Mouse (Mus musculus) forebrain, postnatal 0 days (tissue): ENCODE measurements around the gene Zp2. TPM values are rescaled to one million over a fixed set of nuclear protein-coding genes. Genes with fewer than 3 reads are reported as not detected.

Source experiments
- ATAC-seq: fragments of 200-750 bp; cut with Nextera tagmentation; 2 replicates; pipeline ENCODE4 v1.8.0; 2017; ENCODE audit warnings: mild to moderate bottlenecking, moderate library complexity
- DNase-seq: peaks from one replicate; pipeline ENCODE4 v3.0.0-alpha.2; 2015
- H3K27ac ChIP-seq: fragments of 300-500 bp; sonication (generic); 2 replicates; pipeline ENCODE4 v1.5.1; 2014; ENCODE audit warnings: low read depth, mild to moderate bottlenecking, antibody characterized with exemption, low read length, moderate library complexity, mixed read lengths
- H3K27me3 ChIP-seq: fragments of 300-500 bp; sonication (generic); 2 replicates; pipeline ENCODE4 v1.6.1; 2014; ENCODE audit warnings: mild to moderate bottlenecking, low read length, mixed read lengths; ENCODE audit not compliant: insufficient read depth
- H3K36me3 ChIP-seq: fragments of 300-500 bp; sonication (generic); 2 replicates; pipeline ENCODE4 v1.6.1; 2014; ENCODE audit warnings: mild to moderate bottlenecking, moderate library complexity; ENCODE audit not compliant: insufficient read depth
- H3K4me1 ChIP-seq: fragments of 300-500 bp; sonication (generic); 2 replicates; pipeline ENCODE4 v1.6.1; 2014; ENCODE audit warnings: antibody characterized with exemption; ENCODE audit not compliant: insufficient read depth
- H3K4me2 ChIP-seq: fragments of 300-500 bp; sonication (generic); 2 replicates; pipeline ENCODE4 v1.6.1; 2014; ENCODE audit warnings: low read depth, mild to moderate bottlenecking, moderate library complexity
- H3K4me3 ChIP-seq: fragments of 300-500 bp; sonication (generic); 2 replicates; pipeline ENCODE4 v1.5.1; 2014; ENCODE audit warnings: low read depth, low read length, mixed read lengths
- H3K9ac ChIP-seq: fragments of 300-500 bp; sonication (generic); 2 replicates; pipeline ENCODE4 v1.6.1; 2014; ENCODE audit warnings: mild to moderate bottlenecking
- H3K9me3 ChIP-seq: fragments of 300-500 bp; sonication (generic); 2 replicates; pipeline ENCODE4 v1.6.1; 2016; ENCODE audit warnings: low read length
- CTCF ChIP-seq: sonication (generic); IDR thresholded peaks from 2 replicates; pipeline ENCODE4 v1.5.1; 2016; ENCODE audit warnings: antibody characterized with exemption, control low read depth, low read depth
- whole genome bisulfite sequencing: fragments of 180-500 bp; shearing (Covaris S2); extraction: QIAGEN DNeasy Blood & Tissue Kit; methylation state at CpG from one replicate; pipeline ENCODE4 v1.1.7; 2014; 5-methylcytosine and 5-hydroxymethylcytosine counted together
- polyA plus RNA-seq: library from polyadenylated mRNA; unstranded; fragments of >200 nt; fragmentation: Nextera tagmentation; extraction: Ambion mirVana; gene quantifications from 2 replicates; pipeline ENCODE4 v1.2.1, GENCODE M21; 2015
- total RNA-seq: library from RNA; depleted of rRNA; stranded (reverse); fragments of >200 nt; gene quantifications from 2 replicates; pipeline ENCODE4 v1.2.3, GENCODE M21; 2014

The Zp2 gene
- total and polyA plus RNA-seq, 2 experiments from 2014 or later, result 0.19 TPM; not detected in 1

DNA sequence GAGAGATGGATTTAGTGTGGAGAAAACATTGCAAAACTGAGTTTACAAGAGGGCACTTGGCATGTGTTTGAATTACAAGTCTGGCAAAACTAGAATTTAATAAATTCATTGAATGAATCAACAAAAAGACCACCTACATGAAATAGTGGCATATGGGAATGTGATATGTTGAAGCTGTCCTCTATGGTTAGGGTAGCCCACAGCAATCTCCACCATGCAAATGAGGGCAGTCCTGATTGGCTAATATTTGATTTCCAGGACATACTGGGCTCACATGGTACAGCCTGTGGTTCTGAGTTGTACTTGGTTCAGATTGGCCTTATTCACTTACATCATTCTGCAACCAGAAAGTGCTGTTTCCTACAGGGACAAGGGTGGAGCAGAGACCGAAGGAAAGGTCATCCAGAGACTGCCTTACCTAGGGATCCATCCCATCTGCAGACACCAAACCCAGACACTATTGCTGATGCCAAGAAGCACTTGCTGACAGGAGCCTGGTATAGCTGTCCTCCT is 27.2 kb upstream of the Zp2 start:
- Histone ChIP-seq H3K9me3 (no peaks in the 10 kb centered on the region), H3K27me3 (no peaks in the 10 kb centered on the region), H3K4me1 (no peaks in the 10 kb centered on the region), H3K4me3 (no peak overlapping the region), H3K27ac (no peak overlapping the region), H3K4me2 (no peak overlapping the region), H3K36me3 (no peaks in the 10 kb centered on the region), H3K9ac (no peak overlapping the region)
- no peak for ATAC-seq
- 94% methylated on average over 1 of the region's 1 CpGs for WGBS
- no peak for TF ChIP-seq CTCF
- no peak for DNase-seq

DNA sequence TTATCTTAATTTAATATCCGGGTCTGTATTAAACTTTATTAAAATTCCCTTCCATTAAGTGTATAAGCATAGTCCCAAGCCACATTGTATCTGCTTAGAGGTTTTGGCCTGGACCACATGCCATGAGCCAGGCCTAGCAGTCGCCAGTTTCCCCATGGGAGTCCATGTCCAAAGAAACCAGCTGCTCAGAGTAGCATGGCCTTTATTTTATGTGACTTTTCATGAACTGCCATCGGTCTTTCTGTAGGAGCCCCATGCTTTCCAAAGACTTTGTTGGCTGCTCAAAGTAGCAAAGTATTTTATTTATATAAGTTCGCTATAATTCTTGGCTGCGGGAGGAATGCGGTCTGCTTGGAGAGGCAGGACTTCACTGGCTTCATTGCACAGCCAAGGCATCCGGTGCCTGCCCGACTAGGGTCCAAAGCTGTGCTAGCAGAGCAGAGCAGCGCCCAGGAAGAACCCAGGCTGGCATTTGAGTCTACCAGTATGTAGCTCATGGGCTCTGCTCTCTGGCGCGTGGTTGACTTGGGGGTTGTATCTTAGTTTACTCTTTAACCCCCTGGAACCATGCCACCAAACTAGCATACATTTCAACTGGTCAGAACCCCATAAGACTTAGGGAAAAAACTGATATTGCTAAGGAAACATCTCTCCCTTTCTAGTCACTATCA is 18.6 kb upstream of the Zp2 start:
- Histone ChIP-seq H3K9me3 (no peaks in the 10 kb centered on the region), H3K27me3 (no peaks in the 10 kb centered on the region), H3K4me1 (no peaks in the 10 kb centered on the region), H3K9ac (no peak overlapping the region), H3K27ac (no peak overlapping the region), H3K4me2 (no peak overlapping the region), H3K4me3 (no peak overlapping the region), H3K36me3 (no peaks in the 10 kb centered on the region)
- TF ChIP-seq CTCF, result no peak
- 92% methylated on average over 11 of the region's 11 CpGs for WGBS
- ATAC-seq (no peak), DNase-seq (no peak)

DNA sequence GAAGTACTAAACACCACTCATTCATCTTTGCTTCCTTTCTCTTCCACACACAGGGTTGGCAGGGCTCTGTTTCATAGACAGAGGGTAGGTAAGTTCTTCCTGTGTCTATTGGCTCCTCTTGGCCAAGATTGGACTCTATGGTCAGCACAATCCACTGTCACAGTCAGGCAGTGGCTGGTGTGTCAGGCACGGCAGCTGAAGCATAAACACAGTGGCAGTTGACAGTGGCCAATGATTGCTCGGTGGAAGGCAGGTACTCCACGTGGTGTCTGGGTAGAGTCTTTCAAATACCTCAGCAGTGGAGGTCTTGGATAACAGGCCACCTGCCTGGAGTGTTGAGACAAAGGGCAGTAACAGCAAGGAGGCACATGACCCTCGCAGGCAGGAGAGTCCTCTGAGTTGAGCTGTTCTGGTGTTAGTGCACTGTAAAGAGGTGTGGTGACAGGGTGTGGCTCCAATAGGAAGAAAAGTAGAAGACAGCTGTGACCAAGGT is 13.1 kb upstream of the Zp2 start:
- 14% methylated on average over 4 of the region's 4 CpGs for WGBS
- no peak overlapping the region for H3K4me2 ChIP-seq
- H3K36me3 ChIP-seq, result no peaks in the 10 kb centered on the region
- DNase-seq (no peak), ATAC-seq (peak; percentile 30)
- H3K9ac ChIP-seq, result no peak overlapping the region
- no peaks in the 10 kb centered on the region for H3K27me3 ChIP-seq
- peaks cover 11% of the 10 kb centered on the region for H3K4me1 ChIP-seq
- TF ChIP-seq CTCF, result no peak
- H3K4me3 ChIP-seq, result no peak overlapping the region
- no peaks in the 10 kb centered on the region for H3K9me3 ChIP-seq
- peak overlapping the region; percentile 42; the same call in 1 of the 2 replicates for H3K27ac ChIP-seq

DNA sequence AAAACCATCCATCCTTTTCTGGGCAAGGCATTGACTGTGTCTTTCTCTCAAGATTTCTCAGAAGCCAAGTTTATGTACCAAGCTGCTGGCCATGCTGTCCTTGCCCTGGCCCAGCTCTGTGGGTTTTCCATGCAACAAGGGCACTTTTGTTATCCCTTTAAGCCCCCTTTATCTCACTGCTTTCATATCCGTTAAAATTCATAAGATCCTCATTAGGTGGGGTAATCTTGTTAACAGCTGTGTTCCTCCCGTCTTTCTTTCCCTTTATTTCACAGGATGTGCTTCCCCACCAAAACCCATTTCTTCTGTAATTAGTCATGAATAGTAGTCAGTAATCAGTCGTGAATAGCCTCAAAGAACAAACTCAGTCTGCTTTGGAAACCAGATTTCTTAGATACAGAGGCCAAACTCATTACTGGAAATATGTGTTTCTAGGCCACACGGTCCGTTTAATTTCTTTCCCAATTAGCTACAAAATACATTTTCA is 12.5 kb upstream of the Zp2 start:
- no peak overlapping the region for H3K9ac ChIP-seq
- 9% methylated on average over 5 of the region's 5 CpGs for WGBS
- TF ChIP-seq CTCF, result no peak
- H3K27me3 ChIP-seq, result no peaks in the 10 kb centered on the region
- peak; percentile 71 for ATAC-seq
- DNase-seq, result peak; percentile 36
- H3K4me2 ChIP-seq, result no peak overlapping the region
- no peaks in the 10 kb centered on the region for H3K36me3 ChIP-seq
- peak overlapping the region; percentile 42; the same call in 1 of the 2 replicates for H3K27ac ChIP-seq
- peaks cover 11% of the 10 kb centered on the region for H3K4me1 ChIP-seq
- H3K9me3 ChIP-seq, result no peaks in the 10 kb centered on the region
- H3K4me3 ChIP-seq, result no peak overlapping the region

- H3K4me2 ChIP-seq, result no peak overlapping the region
- H3K9ac ChIP-seq, result no peak overlapping the region
- ATAC-seq, result peak; percentile 85
- H3K36me3 ChIP-seq, result no peaks in the 10 kb centered on the region
- no peak for TF ChIP-seq CTCF
- no peaks in the 10 kb centered on the region for H3K9me3 ChIP-seq
- peak overlapping the region; percentile 74 for H3K27ac ChIP-seq
- no peak overlapping the region for H3K4me3 ChIP-seq
- peaks cover 11% of the 10 kb centered on the region for H3K4me1 ChIP-seq
- H3K27me3 ChIP-seq, result no peaks in the 10 kb centered on the region
- WGBS, result 4% methylated on average over 2 of the region's 2 CpGs
- DNase-seq, result peak; percentile 69
These were observed 11.8 kb upstream of the Zp2 start for GRCm38 (mm10) chr7:120156841-120157409.

- TF ChIP-seq CTCF, result no peak
- no peak overlapping the region for H3K9ac ChIP-seq
- H3K4me3 ChIP-seq, result no peak overlapping the region
- H3K27ac ChIP-seq, result no peak overlapping the region
- no peaks in the 10 kb centered on the region for H3K9me3 ChIP-seq
- no peak overlapping the region for H3K4me2 ChIP-seq
- H3K27me3 ChIP-seq, result peaks cover 4% of the 10 kb centered on the region; the same call in 1 of the 2 replicates
- ATAC-seq, result no peak
- no peaks in the 10 kb centered on the region for H3K36me3 ChIP-seq
- 66% methylated on average over 2 of the region's 2 CpGs for WGBS
- no peak for DNase-seq
- no peaks in the 10 kb centered on the region for H3K4me1 ChIP-seq
These were observed 5.8 kb upstream of the Zp2 start for GRCm38 (mm10) chr7:120150898-120151297.

GRCm38 (mm10) chr7:120150257-120150656 is 5.2 kb upstream of the Zp2 start:
- ATAC-seq, result no peak

More at GRCm38 (mm10) chr7:120150257-120150656, 5.2 kb upstream of the Zp2 start:
- Histone ChIP-seq H3K4me3 (no peak overlapping the region), H3K4me1 (no peaks in the 10 kb centered on the region), H3K9me3 (no peaks in the 10 kb centered on the region), H3K27ac (no peak overlapping the region), H3K4me2 (no peak overlapping the region), H3K27me3 (peaks cover 4% of the 10 kb centered on the region; the same call in 1 of the 2 replicates), H3K9ac (no peak overlapping the region), H3K36me3 (no peaks in the 10 kb centered on the region)
- TF ChIP-seq CTCF, result no peak
- no peak for DNase-seq
- 22% methylated on average over 3 of the region's 3 CpGs for WGBS
